In the genomic region with DNA sequence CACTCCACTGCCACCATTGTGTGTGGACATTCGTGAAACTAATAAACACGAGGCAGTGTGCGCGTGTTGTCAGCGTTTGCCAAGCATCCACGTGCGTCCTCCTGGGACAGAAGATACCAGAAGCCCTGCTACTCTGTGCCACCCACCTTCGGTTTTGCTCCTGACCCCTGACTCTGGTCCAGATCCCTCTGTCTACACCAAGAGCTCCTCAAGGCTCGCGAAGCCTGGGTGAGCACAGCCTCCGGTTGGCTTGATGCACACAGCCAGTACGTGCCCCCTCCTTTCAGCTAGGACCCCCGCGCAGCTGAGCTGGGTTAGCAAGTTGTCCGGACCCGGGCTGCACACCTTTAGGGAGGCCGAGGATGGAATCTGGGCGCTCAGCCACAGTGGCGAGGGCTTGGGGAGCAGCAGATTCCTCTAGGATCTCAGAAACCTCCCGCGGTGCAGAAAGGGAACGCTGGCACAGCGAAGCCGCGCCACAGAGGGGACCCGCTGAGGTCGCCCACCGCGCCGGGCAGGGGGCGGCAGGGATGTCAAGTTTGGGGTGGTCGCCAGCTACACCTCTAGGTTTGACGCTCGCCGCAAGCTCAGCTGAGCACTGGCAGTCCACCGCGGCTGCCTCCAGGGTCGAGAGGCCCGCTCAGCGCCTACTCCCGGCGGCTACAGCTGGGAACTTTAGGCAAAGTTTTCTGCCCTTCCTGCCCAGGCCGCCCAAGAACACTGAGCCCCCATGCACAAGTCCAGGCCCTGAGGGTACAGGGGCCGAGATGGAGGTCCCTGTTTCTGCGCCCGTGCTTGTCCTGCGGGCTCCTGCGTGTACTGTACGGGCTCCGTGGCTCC, we compare ENCODE assay signal across 9 mouse cellular contexts. TPM values are rescaled to one million over a fixed set of nuclear protein-coding genes. Genes with fewer than 3 reads are reported as not detected.
DNase-seq lines count a peak whose midpoint lies in the region; ATAC-seq lines count a peak whose summit lies in the region.
"Had no signal": no experiment of that assay in that cellular context is flagged by ENCODE, and none has a peak within 500 bp of the region (broad histone marks: within the 10 kb centered on the region; RNA-seq: fewer than 3 reads in every experiment).

No protein-coding gene starts in this region.

- DNase-seq in left cerebral cortex, postnatal 36 days (ENCODE audit: low spot score in 2 of 2) = peak; percentile 28 to 32
- no peak for DNase-seq in left cerebral cortex, adult 9 months (ENCODE audit: low spot score in 2 of 2)
- peak; percentile 68 for DNase-seq in embryo, embryonic 10.5 days (ENCODE audit: low spot score)
- no peak for DNase-seq in liver, embryonic 13.5 days
- peak; percentile 1 to 2 for DNase-seq in natural killer cell, adult 2 months (ENCODE audit: low spot score in 2 of 2)
- DNase-seq in urinary bladder, postnatal 14 days (ENCODE audit: low spot score) = peak; percentile 46

- intact Hi-C loops in left cerebral cortex, postnatal 36 days (cut with DNase I) = no loop called here

- no peaks in the 10 kb centered on the region for H3K36me3 ChIP-seq in intestine, embryonic 15.5 days
- H3K36me3 ChIP-seq in liver, embryonic 13.5 days = no peaks in the 10 kb centered on the region

- peak; percentile 23; the same call in 1 of the 2 replicates for ATAC-seq in granulocyte monocyte progenitor cell, adult 5-6 weeks (replicated peaks; ENCODE audit: poor library complexity, severe bottlenecking)
- peak; percentile 44 for ATAC-seq in intestine, embryonic 15.5 days
- no peak for ATAC-seq in liver, embryonic 13.5 days (ENCODE audit: low read depth)

- 0 out of 2 replicates have a peak, but pooled peaks cover 6% of the 10 kb centered on the region for H3K27me3 ChIP-seq in intestine, embryonic 15.5 days (replicated peaks)
- H3K27me3 ChIP-seq in liver, embryonic 13.5 days = peaks cover 58% of the 10 kb centered on the region

- H3K9ac ChIP-seq in intestine, embryonic 15.5 days = peak overlapping the region; percentile 84
- H3K9ac ChIP-seq in liver, embryonic 13.5 days = peak overlapping the region; percentile 41

- no peaks in the 10 kb centered on the region for H3K4me1 ChIP-seq in intestine, embryonic 15.5 days (replicated peaks)
- H3K4me1 ChIP-seq in liver, embryonic 13.5 days (replicated peaks) = no peaks in the 10 kb centered on the region

- H3K4me2 ChIP-seq in intestine, embryonic 15.5 days (replicated peaks) = peak overlapping the region; percentile 93
- H3K4me2 ChIP-seq in liver, embryonic 13.5 days = peak overlapping the region; percentile 68

- H3K27ac ChIP-seq in intestine, embryonic 15.5 days = peak overlapping the region; percentile 79
- H3K27ac ChIP-seq in liver, embryonic 13.5 days = no peak overlapping the region

- WGBS in intestine, embryonic 15.5 days = 3% methylated on average over 50 of the region's 50 CpGs
- 3% methylated on average over 50 of the region's 50 CpGs for WGBS in liver, embryonic 13.5 days (ENCODE audit: insufficient replicate concordance)

- H3K4me3 ChIP-seq in intestine, embryonic 15.5 days (replicated peaks) = peak overlapping the region; percentile 80
- peak overlapping the region; percentile 55 for H3K4me3 ChIP-seq in liver, embryonic 13.5 days (replicated peaks)

- H3K9me3 ChIP-seq in intestine, embryonic 15.5 days = no peaks in the 10 kb centered on the region
- no peaks in the 10 kb centered on the region for H3K9me3 ChIP-seq in liver, embryonic 13.5 days (replicated peaks)

RNA-seq across cellular contexts. Expression of a gene that starts 1.1 kb away (rescaled TPM):
- 10 to 100 TPM; 34.1 to 41.6 TPM for total RNA-seq in left cerebral cortex, postnatal 36 days (2021)
- 0.15 TPM in 1 of 2 replicates, not detected in the other for total RNA-seq in granulocyte monocyte progenitor cell, adult 5-6 weeks (2014; fragmentation: Nextera tagmentation)
- 0.36 and 0.52 TPM in 2 replicates for total RNA-seq in granulocyte monocyte progenitor cell, adult 5-6 weeks (2017)
- 11.2 and 11.9 TPM in 2 replicates for polyA plus RNA-seq in intestine, embryonic 15.5 days (2015; fragmentation: Nextera tagmentation; extraction: Ambion mirVana)
- 1.0 TPM in 2 replicates for polyA plus RNA-seq in liver, embryonic 13.5 days (2015; fragmentation: Nextera tagmentation; extraction: Ambion mirVana)
- total RNA-seq: MEL had no signal

Comparison
In these comparisons a context has a peak if more than half of its experiments do, and no peak if none do; other contexts are left out.
1. DNase-seq: peak in left cerebral cortex, postnatal 36 days (2 of 2), embryo, embryonic 10.5 days (single experiment), natural killer cell, adult 2 months (2 of 2) and urinary bladder, postnatal 14 days (single experiment); none in left cerebral cortex, adult 9 months (0 of 2) and liver, embryonic 13.5 days (single experiment).
2. RNA of a gene that starts 1.1 kb away (total RNA-seq): 34.1 to 41.6 TPM in left cerebral cortex, postnatal 36 days; 0.15 to 0.52 TPM in granulocyte monocyte progenitor cell, adult 5-6 weeks; every median in the first group is over 10 times any median in the second.